Mouse (Mus musculus): ENCODE measurements around the gene Rmdn3.
A peak's percentile ranks its signal among the peaks of the same experiment; 100 is the strongest.

Gene Rmdn3

GRCm38 (mm10) chr2:119156681-119157572, at the start of gene Rmdn3:
Rmdn3 (minus strand) TSS chr2:119157034.
- peak; percentile 97 for DNase-seq

- no peak for DNase-seq
Observed at GRCm38 (mm10) chr2:119203871-119204460, 47.1 kb upstream of the Rmdn3 start.

- peak; percentile 70 for DNase-seq
Observed at GRCm38 (mm10) chr2:119202914-119203453, 46.1 kb upstream of the Rmdn3 start.

- DNase-seq: no peak
Observed at GRCm38 (mm10) chr2:119198934-119199333, 42.1 kb upstream of the Rmdn3 start.

GRCm38 (mm10) chr2:119198049-119198448, 41.2 kb upstream of the Rmdn3 start:
- peak; percentile 42 for DNase-seq

GRCm38 (mm10) chr2:119197493-119197892, 40.7 kb upstream of the Rmdn3 start:
- no peak for DNase-seq

- no peak for DNase-seq
Observed at GRCm38 (mm10) chr2:119196316-119197108, 39.7 kb upstream of the Rmdn3 start.

- DNase-seq: no peak
Observed at GRCm38 (mm10) chr2:119194140-119194539, 37.3 kb upstream of the Rmdn3 start.

- DNase-seq: no peak
Observed at GRCm38 (mm10) chr2:119190969-119191368, 34.1 kb upstream of the Rmdn3 start.

GRCm38 (mm10) chr2:119189029-119189710, 32.3 kb upstream of the Rmdn3 start:
- DNase-seq: peak; percentile 79

GRCm38 (mm10) chr2:119182914-119183313, 26.1 kb upstream of the Rmdn3 start:
- DNase-seq: no peak

GRCm38 (mm10) chr2:119177384-119177939, 20.6 kb upstream of the Rmdn3 start:
- no peak for DNase-seq

GRCm38 (mm10) chr2:119176761-119177160, 19.9 kb upstream of the Rmdn3 start:
- DNase-seq: no peak

- no peak for DNase-seq
Observed at GRCm38 (mm10) chr2:119175614-119176013, 18.8 kb upstream of the Rmdn3 start.

- DNase-seq: no peak
Observed at GRCm38 (mm10) chr2:119174866-119175265, 18.0 kb upstream of the Rmdn3 start.

- DNase-seq: no peak
Observed at GRCm38 (mm10) chr2:119173991-119174651, 17.3 kb upstream of the Rmdn3 start, which contains the start of gene Gm14137. Gm14137 (plus strand) TSS chr2:119174509.

- DNase-seq: peak; percentile 88
Observed at GRCm38 (mm10) chr2:119172862-119173576, 16.2 kb upstream of the Rmdn3 start.

- peak; percentile 9 for DNase-seq
Observed at GRCm38 (mm10) chr2:119172446-119172845, 15.6 kb upstream of the Rmdn3 start.

GRCm38 (mm10) chr2:119171574-119171973, 14.7 kb upstream of the Rmdn3 start:
- DNase-seq: no peak

GRCm38 (mm10) chr2:119170282-119170681, 13.4 kb upstream of the Rmdn3 start:
- no peak for DNase-seq

GRCm38 (mm10) chr2:119167866-119168256, 11.0 kb upstream of the Rmdn3 start:
- DNase-seq: no peak
